Mouse (Mus musculus): ENCODE measurements around the gene Nrp1. TPM values are rescaled to one million over a fixed set of nuclear protein-coding genes. Genes with fewer than 3 reads are reported as not detected.

The Nrp1 gene
- polyA plus RNA-seq, 1 experiment from 2014 or later, result 158 TPM

DNA sequence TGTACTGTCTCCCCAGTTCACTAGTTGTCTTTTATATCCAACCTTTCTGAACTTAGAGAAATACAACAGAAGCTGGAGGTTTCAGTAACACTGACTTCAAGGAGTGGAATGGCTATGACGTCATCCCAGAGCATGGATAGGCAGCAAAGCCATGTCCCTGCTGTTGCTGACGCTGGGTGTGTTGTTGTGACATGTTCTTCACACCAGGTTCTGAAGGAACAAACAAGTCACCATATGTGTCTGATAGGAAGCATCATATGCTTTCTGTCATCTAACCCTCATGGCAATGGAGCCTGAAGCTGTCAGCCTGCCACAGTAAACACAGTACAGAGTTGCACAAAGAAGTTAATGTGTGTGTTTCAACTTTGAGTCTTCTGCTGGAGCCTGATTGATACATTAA is 112.8 kb downstream of the Nrp1 start:
- TF ChIP-seq EP300 (IDR thresholded peaks at IDR 0.05), result no peak
- no peak for TF ChIP-seq CTCF (IDR thresholded peaks at IDR 0.05)
- peaks cover 28% of the 10 kb centered on the region for H3K36me3 ChIP-seq (ENCODE audit: insufficient read depth, low read length)
- 83% methylated on average over 2 of the region's 2 CpGs for WGBS

DNA sequence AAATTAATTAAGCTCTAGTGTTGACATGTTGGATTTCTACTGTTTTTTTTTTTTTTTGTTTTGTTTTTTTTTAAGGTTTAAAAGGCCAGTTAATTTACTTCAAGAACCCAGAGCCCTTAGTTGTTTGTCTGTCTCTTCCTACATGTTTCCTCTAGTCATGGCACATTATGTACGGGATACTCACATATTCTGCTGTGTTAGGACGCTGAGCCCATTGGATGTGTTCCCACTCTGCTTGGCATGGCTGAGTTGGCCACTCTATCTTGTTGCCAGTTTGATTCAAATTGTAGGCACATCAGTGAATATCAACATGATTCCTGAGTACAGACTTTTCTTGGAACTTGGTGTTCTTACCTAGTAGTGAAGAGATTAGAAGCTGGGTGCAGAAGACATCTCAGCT is 114.5 kb downstream of the Nrp1 start:
- TF ChIP-seq CTCF (IDR thresholded peaks at IDR 0.05) (no peak), EP300 (IDR thresholded peaks at IDR 0.05) (no peak)
- DNase-seq (ENCODE audit: low spot score), result no peak
- no peak overlapping the region for H3K4me2 ChIP-seq (replicated peaks; ENCODE audit: low read depth, low read length)
- H3K4me1 ChIP-seq (ENCODE audit: insufficient read depth, low read depth, low read length), result 0 out of 2 replicates have a peak, but pooled peaks cover 3% of the 10 kb centered on the region
- WGBS, result 90% methylated on average over 2 of the region's 2 CpGs
- H3K27ac ChIP-seq (ENCODE audit: low read length), result no peak overlapping the region
- no peaks in the 10 kb centered on the region for H3K9me3 ChIP-seq (ENCODE audit: low read length)
- H3K9ac ChIP-seq (replicated peaks; ENCODE audit: low read depth), result no peak overlapping the region
- no peaks in the 10 kb centered on the region for H3K27me3 ChIP-seq (replicated peaks; ENCODE audit: insufficient read depth, low read length)
- H3K36me3 ChIP-seq (ENCODE audit: insufficient read depth, low read length), result peaks cover 21% of the 10 kb centered on the region
- H3K4me3 ChIP-seq (ENCODE audit: low read depth, low read length), result no peak overlapping the region
- no peak for ATAC-seq

More for the DNA sequence above, 112.8 kb downstream of the Nrp1 start:
- Histone ChIP-seq H3K27me3 (replicated peaks; ENCODE audit: insufficient read depth, low read length) (no peaks in the 10 kb centered on the region), H3K9ac (replicated peaks; ENCODE audit: low read depth) (no peak overlapping the region), H3K9me3 (ENCODE audit: low read length) (no peaks in the 10 kb centered on the region), H3K27ac (ENCODE audit: low read length) (no peak overlapping the region), H3K4me2 (replicated peaks; ENCODE audit: low read depth, low read length) (no peak overlapping the region), H3K4me1 (ENCODE audit: insufficient read depth, low read depth, low read length) (0 out of 2 replicates have a peak, but pooled peaks cover 3% of the 10 kb centered on the region), H3K4me3 (ENCODE audit: low read depth, low read length) (no peak overlapping the region)
- ATAC-seq, result no peak; the same call in 1 of the 2 replicates
- DNase-seq (ENCODE audit: low spot score), result no peak

DNA sequence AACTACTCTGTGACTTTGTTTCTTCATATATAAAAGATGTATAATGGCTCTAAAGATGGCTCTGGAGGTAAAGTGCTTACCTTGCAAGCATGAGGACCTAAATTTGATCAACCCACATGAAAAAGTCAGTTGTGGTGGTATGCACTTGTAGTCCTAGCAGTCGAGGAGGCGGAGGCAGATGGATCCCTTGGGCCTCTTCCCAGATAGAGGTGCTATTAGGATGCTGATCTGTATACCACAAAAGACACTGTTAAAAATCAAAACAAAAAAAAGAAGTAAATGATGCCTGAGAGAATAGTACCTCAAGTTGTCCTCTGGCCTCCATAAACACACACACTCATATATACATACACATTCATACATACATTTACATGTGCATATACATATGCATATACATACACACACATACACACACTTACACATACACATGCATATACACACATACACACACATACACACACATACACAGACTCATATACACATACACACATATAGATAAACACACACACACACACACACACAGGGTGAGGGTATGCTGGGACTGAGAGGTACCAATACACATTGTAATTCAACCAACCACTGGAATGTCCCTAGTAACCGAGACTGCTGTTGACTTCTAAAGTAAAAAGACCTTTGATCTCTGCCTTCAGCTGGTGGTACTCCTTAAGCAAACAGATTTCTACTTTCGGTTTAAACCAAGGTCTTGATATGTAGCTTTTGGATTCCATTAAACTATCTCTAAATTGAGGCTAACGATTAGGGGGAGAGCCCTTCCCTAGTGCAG is 115.2 kb downstream of the Nrp1 start:
- H3K9me3 ChIP-seq (ENCODE audit: low read length), result no peaks in the 10 kb centered on the region
- H3K9ac ChIP-seq (replicated peaks; ENCODE audit: low read depth), result no peak overlapping the region
- no peaks in the 10 kb centered on the region for H3K27me3 ChIP-seq (replicated peaks; ENCODE audit: insufficient read depth, low read length)
- ATAC-seq (no peak), DNase-seq (ENCODE audit: low spot score) (no peak)
- TF ChIP-seq CTCF (IDR thresholded peaks at IDR 0.05) (no peak), EP300 (IDR thresholded peaks at IDR 0.05) (no peak)
- H3K4me3 ChIP-seq (ENCODE audit: low read depth, low read length), result no peak overlapping the region
- WGBS, result 57% methylated on average over 5 of the region's 5 CpGs
- no peak overlapping the region for H3K4me2 ChIP-seq (replicated peaks; ENCODE audit: low read depth, low read length)
- no peak overlapping the region for H3K27ac ChIP-seq (ENCODE audit: low read length)
- H3K4me1 ChIP-seq (ENCODE audit: insufficient read depth, low read depth, low read length), result 0 out of 2 replicates have a peak, but pooled peaks cover 3% of the 10 kb centered on the region
- H3K36me3 ChIP-seq (ENCODE audit: insufficient read depth, low read length), result peaks cover 13% of the 10 kb centered on the region

DNA sequence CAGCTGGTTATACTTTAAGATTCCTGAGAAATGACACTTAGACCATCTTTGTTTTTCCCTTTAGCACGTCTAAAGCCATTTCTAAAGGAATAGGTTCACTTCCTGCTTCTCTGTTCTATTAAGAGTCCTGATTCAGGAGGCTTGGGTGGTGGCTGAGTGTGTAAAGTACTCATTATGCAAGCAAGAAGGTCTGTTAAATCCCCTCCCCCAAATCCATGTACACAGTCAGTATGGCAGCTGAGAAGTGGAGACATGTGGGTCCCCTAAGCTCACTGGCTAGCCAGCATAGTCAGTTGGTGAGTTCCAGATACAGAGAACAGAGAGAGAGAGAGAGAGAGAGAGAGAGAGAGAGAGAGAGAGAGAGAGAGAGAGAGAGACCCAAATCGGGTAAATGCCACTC is 116.2 kb downstream of the Nrp1 start:
- Histone ChIP-seq H3K27ac (ENCODE audit: low read length) (0 out of 2 replicates have a peak overlapping the region, but pooled peaks have one; percentile 9), H3K27me3 (replicated peaks; ENCODE audit: insufficient read depth, low read length) (no peaks in the 10 kb centered on the region), H3K36me3 (ENCODE audit: insufficient read depth, low read length) (peaks cover 6% of the 10 kb centered on the region; the same call in 1 of the 2 replicates), H3K4me2 (replicated peaks; ENCODE audit: low read depth, low read length) (no peak overlapping the region), H3K9ac (replicated peaks; ENCODE audit: low read depth) (no peak overlapping the region), H3K9me3 (ENCODE audit: low read length) (no peaks in the 10 kb centered on the region), H3K4me1 (ENCODE audit: insufficient read depth, low read depth, low read length) (0 out of 2 replicates have a peak, but pooled peaks cover 3% of the 10 kb centered on the region), H3K4me3 (ENCODE audit: low read depth, low read length) (no peak overlapping the region)
- no peak for TF ChIP-seq EP300 (IDR thresholded peaks at IDR 0.05)
- no peak for TF ChIP-seq CTCF (IDR thresholded peaks at IDR 0.05)
- 40% methylated on average over 2 of the region's 2 CpGs for WGBS
- ATAC-seq (peak; percentile 60), DNase-seq (ENCODE audit: low spot score) (no peak)

DNA sequence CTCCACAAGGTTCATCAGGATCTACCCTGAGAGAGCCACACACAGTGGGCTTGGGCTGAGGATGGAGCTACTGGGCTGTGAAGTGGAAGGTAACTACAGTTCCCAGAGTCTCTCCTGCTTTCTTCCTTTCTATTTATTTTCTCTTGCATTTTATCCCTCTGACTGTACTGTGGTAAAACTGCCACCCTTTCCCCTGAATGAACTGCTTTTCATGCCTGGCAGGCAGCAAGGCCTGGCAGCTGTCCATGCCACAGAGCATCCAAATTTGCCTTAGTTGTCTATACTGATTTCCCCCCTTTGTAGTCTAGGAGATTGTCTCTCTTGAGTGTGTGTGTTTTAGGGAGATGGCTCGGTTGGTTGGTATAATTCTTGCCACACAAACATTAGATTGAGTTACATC is 117.8 kb downstream of the Nrp1 start:
- TF ChIP-seq CTCF (IDR thresholded peaks at IDR 0.05) (no peak), EP300 (IDR thresholded peaks at IDR 0.05) (no peak)
- no peak overlapping the region for H3K9ac ChIP-seq (replicated peaks; ENCODE audit: low read depth)
- no peaks in the 10 kb centered on the region for H3K9me3 ChIP-seq (ENCODE audit: low read length)
- H3K27me3 ChIP-seq (replicated peaks; ENCODE audit: insufficient read depth, low read length), result no peaks in the 10 kb centered on the region
- H3K4me2 ChIP-seq (replicated peaks; ENCODE audit: low read depth, low read length), result no peak overlapping the region
- no peak overlapping the region for H3K4me3 ChIP-seq (ENCODE audit: low read depth, low read length)
- no peak overlapping the region for H3K27ac ChIP-seq (ENCODE audit: low read length)
- DNase-seq (ENCODE audit: low spot score) (no peak), ATAC-seq (no peak)
- no peaks in the 10 kb centered on the region; the same call in 1 of the 2 replicates for H3K36me3 ChIP-seq (ENCODE audit: insufficient read depth, low read length)
- 0 out of 2 replicates have a peak, but pooled peaks cover 3% of the 10 kb centered on the region for H3K4me1 ChIP-seq (ENCODE audit: insufficient read depth, low read depth, low read length)
- 49% methylated on average over 1 of the region's 1 CpGs for WGBS

DNA sequence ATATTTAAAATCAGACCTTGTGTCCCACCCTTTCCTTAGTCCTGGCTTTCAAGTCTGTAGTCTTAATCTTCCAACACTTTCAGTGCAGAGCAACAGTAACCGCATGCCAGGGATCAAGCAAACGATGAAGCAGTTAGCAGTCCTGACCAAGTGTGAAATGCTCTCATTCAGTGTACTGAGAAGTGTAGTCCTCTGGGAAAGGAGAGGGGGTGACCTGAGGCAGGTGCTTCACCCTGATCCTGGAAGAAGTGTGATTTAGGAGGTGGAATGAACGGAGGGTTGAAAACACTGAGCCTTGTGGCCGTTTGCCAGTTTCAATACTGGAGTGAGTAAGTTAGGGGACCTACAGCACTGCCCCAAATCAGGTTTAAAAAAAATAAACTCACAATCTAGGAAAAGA is 119.6 kb downstream of the Nrp1 start:
- TF ChIP-seq EP300 (IDR thresholded peaks at IDR 0.05) (no peak), CTCF (IDR thresholded peaks at IDR 0.05) (no peak)
- no peak overlapping the region for H3K4me2 ChIP-seq (replicated peaks; ENCODE audit: low read depth, low read length)
- H3K9ac ChIP-seq (replicated peaks; ENCODE audit: low read depth), result no peak overlapping the region
- no peak overlapping the region for H3K4me3 ChIP-seq (ENCODE audit: low read depth, low read length)
- no peak overlapping the region for H3K27ac ChIP-seq (ENCODE audit: low read length)
- H3K27me3 ChIP-seq (replicated peaks; ENCODE audit: insufficient read depth, low read length), result no peaks in the 10 kb centered on the region
- WGBS, result 55% methylated on average over 4 of the region's 4 CpGs
- no peaks in the 10 kb centered on the region; the same call in 1 of the 2 replicates for H3K36me3 ChIP-seq (ENCODE audit: insufficient read depth, low read length)
- DNase-seq (ENCODE audit: low spot score) (no peak), ATAC-seq (no peak)
- H3K9me3 ChIP-seq (ENCODE audit: low read length), result no peaks in the 10 kb centered on the region
- H3K4me1 ChIP-seq (ENCODE audit: insufficient read depth, low read depth, low read length), result 0 out of 2 replicates have a peak, but pooled peaks cover 7% of the 10 kb centered on the region
